In genomic region chr6:97857690-97858089, GRCm38 (mm10) we compare ENCODE assay signal across 10 mouse cellular contexts. TPM values are rescaled to one million over a fixed set of nuclear protein-coding genes. Genes with fewer than 3 reads are reported as not detected.
A peak's percentile ranks its signal among the peaks of the same experiment; 100 is the strongest.
DNase-seq lines count a peak whose midpoint lies in the region; ATAC-seq and TF ChIP-seq lines count a peak whose summit lies in the region.
"Had no signal": no experiment of that assay in that cellular context is flagged by ENCODE, and none has a peak within 500 bp of the region (broad histone marks: within the 10 kb centered on the region; RNA-seq: fewer than 3 reads in every experiment).

No protein-coding gene starts in this region.

- H3K4me2 ChIP-seq in heart, embryonic 11.5 days, result no peak overlapping the region
- no peak overlapping the region for H3K4me2 ChIP-seq in CH12.LX (ENCODE audit: insufficient read depth, low read depth, poor library complexity, severe bottlenecking)

- H3K36me3 ChIP-seq in heart, adult 2 months (ENCODE audit: control insufficient read depth, insufficient read depth, low read length), result peaks cover 6% of the 10 kb centered on the region
- no peaks in the 10 kb centered on the region for H3K36me3 ChIP-seq in heart, embryonic 11.5 days (ENCODE audit: control insufficient read depth, insufficient read depth, low read length)
- peaks cover 0 to 3% of the 10 kb centered on the region in 2 experiments for H3K36me3 ChIP-seq in CH12.LX (replicated peaks in 1 of 2; ENCODE audit: control insufficient read depth in 1 of 2, insufficient read depth in 1 of 2, low read length in 1 of 2)

- in situ Hi-C loops in CH12.LX (cut with MboI; ENCODE audit: low pct_ligation_motif_present, low pct_unique_long_range_greater_than_20kb, low sequenced_read_pairs), result loop anchor here (5.0 kb wide), 2 partner anchors 100 to 145 kb away; no protein-coding TSS in a partner anchor

- peak; percentile 69 for TF ChIP-seq RAD21 in CH12.LX (IDR thresholded peaks at IDR 0.05; ENCODE audit: low read depth, low read length)

- H3K79me2 ChIP-seq in heart, adult 2 months (replicated peaks; ENCODE audit: control insufficient read depth, insufficient read depth, low read length), result no peaks in the 10 kb centered on the region
- no peaks in the 10 kb centered on the region for H3K79me2 ChIP-seq in CH12.LX (replicated peaks; ENCODE audit: control insufficient read depth, extremely low read depth, insufficient read depth, poor library complexity, severe bottlenecking)

- no peak for TF ChIP-seq POLR2A in heart, adult 2 months (IDR thresholded peaks at IDR 0.05; ENCODE audit: insufficient read depth, low read depth, low read length)
- TF ChIP-seq POLR2A in CH12.LX (IDR thresholded peaks at IDR 0.05; ENCODE audit: low read depth, low read length), result no peak

- ATAC-seq in heart, embryonic 11.5 days (replicated peaks; ENCODE audit: insufficient number of reproducible peaks, low FRiP score, low TSS enrichment), result no peak

- peak; percentile 63 for TF ChIP-seq CTCF in heart, adult 2 months (IDR thresholded peaks at IDR 0.05)
- TF ChIP-seq CTCF in CH12.LX (conservative IDR thresholded peaks at IDR 0.05 in 1 of 2, IDR thresholded peaks at IDR 0.05 in 1 of 2; ENCODE audit: low read depth in 2 of 2, low read length in 2 of 2), result peak in 1 of 2 experiments; percentile 71; a peak in 2 of 4 replicates

- no peaks in the 10 kb centered on the region for H3K9me3 ChIP-seq in heart, embryonic 11.5 days (replicated peaks; ENCODE audit: control insufficient read depth, low read length)
- H3K9me3 ChIP-seq in CH12.LX (replicated peaks; ENCODE audit: low read length), result no peaks in the 10 kb centered on the region

- H3K4me1 ChIP-seq in heart, adult 2 months (ENCODE audit: control insufficient read depth, insufficient read depth, low read length), result peaks cover 9% of the 10 kb centered on the region
- no peaks in the 10 kb centered on the region for H3K4me1 ChIP-seq in heart, embryonic 11.5 days (ENCODE audit: control insufficient read depth, insufficient read depth, low read length)
- peaks cover 12 to 39% of the 10 kb centered on the region in 2 experiments for H3K4me1 ChIP-seq in CH12.LX (ENCODE audit: control insufficient read depth in 1 of 2, insufficient read depth in 2 of 2)

- intact Hi-C loops in heart, adult 2 months (cut with DNase I), result loop anchor here (2.0 to 5.0 kb wide), 4 partner anchors 19 to 145 kb away; no protein-coding TSS in a partner anchor

- H3K27ac ChIP-seq in heart, adult 2 months, result no peak overlapping the region
- no peak overlapping the region for H3K27ac ChIP-seq in heart, embryonic 11.5 days (ENCODE audit: low read depth, low read length)
- H3K27ac ChIP-seq in CH12.LX (ENCODE audit: insufficient read depth, low read depth), result no peak overlapping the region

- H3K4me3 ChIP-seq in heart, adult 2 months, result no peak overlapping the region
- no peak overlapping the region for H3K4me3 ChIP-seq in heart, embryonic 11.5 days (ENCODE audit: low read depth, low read length)
- H3K4me3 ChIP-seq in CH12.LX (replicated peaks in 1 of 3; ENCODE audit: low read depth in 2 of 3, low read length in 2 of 3, poor library complexity in 1 of 3), result no peak overlapping the region

- peak; percentile 61; the same call in 1 of the 2 replicates for TF ChIP-seq EP300 in heart, adult 2 months (IDR thresholded peaks at IDR 0.05; ENCODE audit: insufficient read depth, low read depth, low read length)
- TF ChIP-seq EP300 in CH12.LX (IDR thresholded peaks at IDR 0.05; ENCODE audit: low read length), result peak; percentile 54; the same call in 1 of the 2 replicates

- peak; percentile 53 to 67 for DNase-seq in heart, adult 2 months
- no peak for DNase-seq in CH12.LX (ENCODE audit: extremely low read depth)
- DNase-seq in fibroblast of lung, adult 2 months (ENCODE audit: low read depth), result peak; percentile 62
- DNase-seq in kidney, postnatal 36 days, result peak; percentile 32 to 48
- no peak for DNase-seq in c-Kit-positive CD71-positive TER-119-positive erythroid progenitor cells, embryonic 14.5 days (ENCODE audit: low spot score)
- no peak for DNase-seq in testis, postnatal 10 days (ENCODE audit: low spot score)
- no peak for DNase-seq in layer of hippocampus, adult 9-10 months (ENCODE audit: low spot score)
- DNase-seq: cerebellum, adult 9-11 months; thymus, postnatal 25 days had no signal

- no peaks in the 10 kb centered on the region for H3K27me3 ChIP-seq in heart, adult 2 months (ENCODE audit: control insufficient read depth, insufficient read depth, low read length)
- H3K27me3 ChIP-seq in heart, embryonic 11.5 days (ENCODE audit: control insufficient read depth, insufficient read depth, low read length), result no peaks in the 10 kb centered on the region
- H3K27me3 ChIP-seq in CH12.LX (replicated peaks), result no peaks in the 10 kb centered on the region

- dilution Hi-C loops in CH12.LX (cut with MboI; ENCODE audit: extremely low pct_ligation_motif_present, extremely low pct_unique_long_range_greater_than_20kb, low sequenced_read_pairs), result no loop called here

- H3K9ac ChIP-seq in heart, adult 2 months (ENCODE audit: low read depth, low read length), result no peak overlapping the region
- no peak overlapping the region for H3K9ac ChIP-seq in heart, embryonic 11.5 days (ENCODE audit: low read depth, low read length)
- no peak overlapping the region for H3K9ac ChIP-seq in CH12.LX (ENCODE audit: insufficient read depth, low read depth)

- 38% methylated on average over 3 of the region's 3 CpGs for WGBS in heart, adult 2 months
- 55% methylated on average over 3 of the region's 3 CpGs for WGBS in heart, embryonic 11.5 days (ENCODE audit: insufficient replicate concordance)

TF ChIP-seq in CH12.LX, 34 proteins besides CTCF, POLR2A, EP300 and RAD21:
- TF ChIP-seq IRF4 (IDR thresholded peaks at IDR 0.05; ENCODE audit: low read depth, low read length) (peak; percentile 76), UBTF (IDR thresholded peaks at IDR 0.05; ENCODE audit: low read depth, low read length) (no peak), MAX (IDR thresholded peaks at IDR 0.05; ENCODE audit: low read length) (0 out of 2 replicates have a peak, but pooled peaks have one; percentile 47), NRF1 (IDR thresholded peaks at IDR 0.05; ENCODE audit: low read depth, low read length) (no peak), MYC (IDR thresholded peaks at IDR 0.05; ENCODE audit: low read depth, low read length) (peak; percentile 36; the same call in 1 of the 2 replicates), SIN3A (IDR thresholded peaks at IDR 0.05; ENCODE audit: low read length) (no peak), MAFK (IDR thresholded peaks at IDR 0.05; ENCODE audit: insufficient replicate concordance, low read length) (no peak), SMC3 (IDR thresholded peaks at IDR 0.05; ENCODE audit: low read depth, low read length) (peak; percentile 68), ELF1 (IDR thresholded peaks at IDR 0.05; ENCODE audit: low read depth, low read length) (peak; percentile 59; the same call in 1 of the 2 replicates), ZC3H11A (IDR thresholded peaks at IDR 0.05; ENCODE audit: low read depth, low read length) (peak; percentile 7; the same call in 1 of the 2 replicates), NELFE (IDR thresholded peaks at IDR 0.05; ENCODE audit: low read depth, low read length) (no peak), CHD1 (IDR thresholded peaks at IDR 0.05; ENCODE audit: low read depth, low read length) (no peak), GABPA (IDR thresholded peaks at IDR 0.05; ENCODE audit: insufficient replicate concordance, low read depth, low read length) (no peak), ZMIZ1 (IDR thresholded peaks at IDR 0.05; ENCODE audit: low read depth, low read length) (no peak), ZKSCAN1 (IDR thresholded peaks at IDR 0.05; ENCODE audit: borderline replicate concordance, low read depth, low read length) (no peak), MAZ (IDR thresholded peaks at IDR 0.05; ENCODE audit: low read depth, low read length) (no peak), MXI1 (IDR thresholded peaks at IDR 0.05; ENCODE audit: low read depth, low read length) (no peak), E2F4 (IDR thresholded peaks at IDR 0.05; ENCODE audit: insufficient replicate concordance, low read depth, low read length) (no peak), USF1 (IDR thresholded peaks at IDR 0.05; ENCODE audit: low read depth, low read length) (no peak), JUND (conservative IDR thresholded peaks at IDR 0.05; ENCODE audit: low read depth, low read length) (no peak), ZNF384 (IDR thresholded peaks at IDR 0.05; ENCODE audit: low read depth, low read length) (no peak), JUN (IDR thresholded peaks at IDR 0.05; ENCODE audit: insufficient read depth, low read depth, low read length) (no peak), POLR2AphosphoS2 (IDR thresholded peaks at IDR 0.05; ENCODE audit: low read depth, low read length) (no peak), MEF2A (IDR thresholded peaks at IDR 0.05; ENCODE audit: borderline replicate concordance, low read depth, low read length) (no peak), HCFC1 (IDR thresholded peaks at IDR 0.05; ENCODE audit: low read depth, low read length) (no peak), ETS1 (conservative IDR thresholded peaks at IDR 0.05; ENCODE audit: low read depth, low read length) (no peak), TBP (conservative IDR thresholded peaks at IDR 0.05; ENCODE audit: low read depth, low read length) (no peak), BHLHE40 (IDR thresholded peaks at IDR 0.05; ENCODE audit: low read depth, low read length) (peak; percentile 27; the same call in 1 of the 2 replicates), PAX5 (IDR thresholded peaks at IDR 0.05; ENCODE audit: low read length) (no peak)

RNA-seq across cellular contexts. Expression of gene Mitf, which starts 50.8 kb away (rescaled TPM):
- total RNA-seq in heart, adult 2 months (2021), result 10 to 100 TPM; 50.6 to 68.3 TPM
- polyA plus RNA-seq in heart, adult 2 months (2012; rRNA removed), result 23.4 and 36.3 TPM in 2 replicates
- polyA plus RNA-seq in heart, embryonic 11.5 days (2014; fragmentation: Nextera tagmentation; extraction: Ambion mirVana), result 18.9 and 24.4 TPM in 2 replicates
- total RNA-seq in CH12.LX (2012; rRNA removed) (3.6 and 3.9 TPM in 2 replicates), CH12.LX (2014; rRNA removed) (4.7 and 5.4 TPM in 2 replicates)
- 3.4 and 3.5 TPM in 2 replicates for polyA plus RNA-seq in CH12.LX (2012; ENCODE audit: insufficient read length, low read depth)

Comparison
In these comparisons a context has a peak if more than half of its experiments do, and no peak if none do; other contexts are left out.
1. DNase-seq: peak in heart, adult 2 months (2 of 2), fibroblast of lung, adult 2 months (single experiment) and kidney, postnatal 36 days (2 of 2); none in CH12.LX (single experiment), c-Kit-positive CD71-positive TER-119-positive erythroid progenitor cells, embryonic 14.5 days (single experiment), testis, postnatal 10 days (single experiment) and layer of hippocampus, adult 9-10 months (single experiment).